Mouse (Mus musculus) erythroblast, embryonic 14.5 days (primary cell): ENCODE data around the gene Efna3. TPM values are rescaled to one million over a fixed set of nuclear protein-coding genes. Genes with fewer than 3 reads are reported as not detected.

ENCODE experiments used
- H3K27me3 ChIP-seq: 2 replicates; pipeline ENCODE4 v1.6.1; 2012; ENCODE audit warnings: inconsistent platforms; ENCODE audit not compliant: control insufficient read depth
- H3K36me3 ChIP-seq: 2 replicates; pipeline ENCODE4 v1.6.1; 2012; ENCODE audit warnings: mild to moderate bottlenecking, inconsistent platforms; ENCODE audit not compliant: control insufficient read depth
- H3K4me1 ChIP-seq: 2 replicates; pipeline ENCODE4 v1.6.1; 2012; ENCODE audit warnings: inconsistent platforms; ENCODE audit not compliant: control insufficient read depth
- H3K4me3 ChIP-seq: replicated peaks from 2 replicates; pipeline ENCODE3; 2012; ENCODE audit warnings: moderate library complexity, mild to moderate bottlenecking, inconsistent platforms
- H3K9me3 ChIP-seq: 2 replicates; pipeline ENCODE4 v1.6.1; 2012; ENCODE audit warnings: low read length, inconsistent platforms, mixed read lengths; ENCODE audit not compliant: control insufficient read depth
- GATA1 ChIP-seq: IDR thresholded peaks from 2 replicates; pipeline ENCODE4 v1.6.1; 2012; ENCODE audit warnings: low read length, inconsistent platforms, mixed read lengths
- TAL1 ChIP-seq: IDR thresholded peaks from 3 replicates; pipeline ENCODE4 v1.6.1; 2012; ENCODE audit warnings: low read length, inconsistent platforms, mixed read lengths
- polyA plus RNA-seq: library from polyadenylated mRNA; stranded (reverse); fragments of >175 nt; gene quantifications from 2 replicates; pipeline ENCODE4 v1.2.3, GENCODE M21; 2012

Gene Efna3
- polyA plus RNA-seq, 1 experiment, result not detected

DNA sequence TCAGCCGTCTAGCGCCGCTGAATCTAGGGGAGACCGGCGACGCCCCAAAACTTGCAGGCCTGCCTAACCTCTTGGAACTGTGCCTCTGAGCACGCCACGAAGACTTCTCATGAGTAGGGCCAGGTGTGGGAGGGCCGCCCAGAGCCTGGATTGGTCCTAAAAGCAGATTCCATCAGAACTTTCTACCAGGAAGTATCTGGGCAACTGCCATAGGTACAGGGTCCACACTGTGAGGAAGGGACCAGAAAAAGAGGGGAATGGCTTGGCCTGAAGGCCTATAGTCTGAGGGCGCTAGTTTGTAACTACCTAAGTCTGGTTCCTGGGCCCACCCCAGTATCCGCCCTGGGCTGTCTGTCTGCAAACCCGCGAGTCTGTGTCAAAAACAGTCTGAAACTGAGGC, 8.8 kb upstream of the Efna3 start:
- Histone ChIP-seq H3K36me3 (no peaks in the 10 kb centered on the region), H3K4me3 (no peak overlapping the region), H3K9me3 (no peaks in the 10 kb centered on the region), H3K4me1 (peaks cover 2% of the 10 kb centered on the region; the same call in 1 of the 2 replicates), H3K27me3 (peaks cover 55% of the 10 kb centered on the region)
- TF ChIP-seq GATA1, result no peak
- TF ChIP-seq TAL1, result no peak

DNA sequence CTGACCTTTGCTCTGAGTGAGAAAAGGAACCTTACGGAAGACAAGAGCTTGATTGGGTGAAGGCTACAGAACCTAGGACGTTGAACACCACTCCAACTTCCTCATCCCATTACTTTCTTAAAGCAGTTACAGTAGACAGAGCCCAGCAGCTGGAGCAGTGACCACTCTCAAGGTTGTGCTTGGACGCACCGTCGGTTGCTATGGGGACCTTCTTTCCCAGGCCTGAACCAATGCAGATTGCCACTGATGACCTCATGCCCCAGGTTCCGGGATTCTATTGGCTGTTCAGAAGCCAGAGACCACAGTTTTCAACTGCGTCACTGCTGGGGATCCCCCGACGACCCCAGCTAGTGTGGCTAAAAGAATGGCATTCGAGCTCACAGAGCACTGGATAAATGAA, 8.2 kb upstream of the Efna3 start:
- Histone ChIP-seq H3K4me1 (peaks cover 3% of the 10 kb centered on the region), H3K36me3 (no peaks in the 10 kb centered on the region), H3K9me3 (no peaks in the 10 kb centered on the region), H3K4me3 (no peak overlapping the region), H3K27me3 (peaks cover 52% of the 10 kb centered on the region)
- TF ChIP-seq TAL1, result no peak
- TF ChIP-seq GATA1, result no peak

DNA sequence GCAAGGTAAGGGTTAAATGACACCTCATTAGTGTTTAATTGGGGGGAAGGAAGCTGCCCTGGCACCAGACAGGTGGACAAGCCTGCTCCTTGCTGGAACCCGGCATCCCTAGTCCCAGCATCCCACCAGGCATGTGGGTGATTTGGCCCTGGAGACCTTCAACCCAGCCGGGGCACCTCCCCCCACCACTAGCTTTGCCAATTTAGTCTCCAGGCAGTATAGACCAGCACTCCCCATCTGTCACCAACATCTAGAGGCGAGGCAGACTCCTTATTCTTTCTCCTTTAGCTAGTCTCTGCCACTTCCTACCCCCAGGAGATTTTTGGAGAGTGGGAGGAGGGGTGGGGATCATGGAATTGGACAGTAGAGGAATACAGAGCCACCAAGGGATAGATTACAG, 7.6 kb upstream of the Efna3 start:
- Histone ChIP-seq H3K27me3 (peaks cover 57% of the 10 kb centered on the region), H3K36me3 (no peaks in the 10 kb centered on the region), H3K4me3 (no peak overlapping the region), H3K9me3 (no peaks in the 10 kb centered on the region), H3K4me1 (peaks cover 5% of the 10 kb centered on the region)
- TF ChIP-seq GATA1, result no peak
- TF ChIP-seq TAL1, result no peak

DNA sequence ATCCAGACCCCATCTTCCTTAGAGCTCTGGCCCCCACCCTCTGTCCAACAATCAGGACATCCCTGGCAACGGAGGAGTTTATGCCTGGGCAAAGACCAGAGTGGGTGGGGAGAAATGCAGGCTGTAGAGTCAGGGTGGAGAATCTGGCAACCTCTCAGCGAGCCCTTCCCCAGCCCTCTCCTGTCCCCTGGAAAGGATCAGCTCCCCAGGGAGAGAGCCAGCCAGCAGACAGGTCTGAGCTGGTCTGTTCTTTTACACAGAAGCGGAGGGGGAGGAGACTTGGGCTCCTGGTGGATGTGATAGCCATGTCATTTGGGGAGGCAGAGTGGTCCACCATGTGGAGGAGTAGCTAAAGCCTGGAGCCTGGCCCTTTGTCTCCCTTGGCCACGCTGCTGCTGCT, 5.9 kb upstream of the Efna3 start:
- Histone ChIP-seq H3K9me3 (no peaks in the 10 kb centered on the region), H3K4me3 (no peak overlapping the region), H3K27me3 (peaks cover 57% of the 10 kb centered on the region), H3K36me3 (no peaks in the 10 kb centered on the region), H3K4me1 (peaks cover 5% of the 10 kb centered on the region)
- no peak for TF ChIP-seq TAL1
- TF ChIP-seq GATA1, result no peak

DNA sequence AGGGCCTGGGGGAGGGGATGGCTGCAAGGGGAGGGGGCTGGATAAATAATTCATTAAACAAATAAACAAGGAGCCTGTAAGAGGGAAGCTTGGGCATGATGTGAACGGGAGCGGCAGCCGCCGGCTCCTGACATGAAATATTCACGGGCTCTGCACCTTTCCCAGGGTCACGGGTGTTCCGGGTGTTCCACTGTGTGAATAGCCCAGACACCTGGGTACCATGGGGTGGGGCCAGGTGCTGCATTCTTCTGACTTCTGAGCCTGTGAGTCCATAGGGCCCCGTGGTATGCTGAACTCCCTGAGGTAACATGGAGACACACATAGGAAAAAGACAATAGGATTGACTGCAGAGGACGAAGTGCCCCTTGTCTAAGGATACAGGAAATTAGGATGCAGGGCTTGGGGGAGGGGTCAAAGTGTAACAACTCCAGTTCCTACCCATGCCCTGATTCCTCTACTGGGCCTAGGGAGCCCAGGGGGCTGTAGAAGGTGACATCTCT, 4.7 kb upstream of the Efna3 start:
- H3K36me3 ChIP-seq, result no peaks in the 10 kb centered on the region
- H3K9me3 ChIP-seq, result no peaks in the 10 kb centered on the region; the same call in 1 of the 2 replicates
- TF ChIP-seq GATA1 (no peak), TAL1 (no peak)
- H3K4me3 ChIP-seq, result no peak overlapping the region
- peaks cover 7% of the 10 kb centered on the region for H3K4me1 ChIP-seq
- peaks cover 69% of the 10 kb centered on the region for H3K27me3 ChIP-seq

DNA sequence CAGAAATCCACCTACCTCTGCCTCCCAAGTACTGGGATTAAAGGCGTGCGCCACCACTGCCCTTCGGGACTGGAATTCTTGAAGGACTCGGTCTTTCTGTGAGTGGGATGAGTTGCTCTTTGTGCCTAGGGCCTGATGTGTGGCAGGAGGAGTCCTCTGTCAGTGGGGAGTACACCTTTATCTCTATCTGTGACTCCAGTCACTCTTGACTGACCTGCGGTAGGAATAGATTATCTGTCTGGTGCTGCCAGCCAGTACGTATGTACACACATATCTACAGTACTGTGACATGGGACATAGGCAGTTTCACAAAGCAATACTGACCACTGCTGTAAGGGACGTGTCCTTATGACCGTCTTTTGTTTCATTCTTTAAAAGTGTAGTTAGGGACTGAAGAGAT, 3.1 kb upstream of the Efna3 start:
- no peak for TF ChIP-seq GATA1
- peaks cover 4% of the 10 kb centered on the region; the same call in 1 of the 2 replicates for H3K9me3 ChIP-seq
- peaks cover 8% of the 10 kb centered on the region for H3K4me1 ChIP-seq
- H3K4me3 ChIP-seq, result no peak overlapping the region
- H3K27me3 ChIP-seq, result peaks cover 75% of the 10 kb centered on the region
- no peaks in the 10 kb centered on the region for H3K36me3 ChIP-seq

DNA sequence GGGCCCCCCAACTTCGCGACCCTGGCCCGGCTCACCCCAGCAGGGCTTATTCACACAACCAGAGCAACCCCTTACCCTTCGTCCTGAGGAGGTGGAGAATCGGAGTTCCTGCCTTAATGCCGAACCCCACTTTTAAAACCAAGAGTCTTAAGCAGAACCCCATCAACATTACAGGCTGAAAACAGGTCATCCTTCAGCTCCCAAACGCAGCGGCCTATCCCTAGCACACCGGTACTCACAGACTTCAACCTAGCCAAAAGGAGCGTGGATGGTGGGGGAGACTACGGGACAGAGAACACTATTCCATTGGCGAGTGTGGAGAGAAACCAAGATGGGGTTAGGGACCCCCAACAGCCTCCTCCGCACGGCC, 649 bp downstream of the Efna3 start:
- TF ChIP-seq GATA1 (no peak), TAL1 (no peak)
- H3K36me3 ChIP-seq, result no peaks in the 10 kb centered on the region
- no peak overlapping the region for H3K4me3 ChIP-seq
- H3K9me3 ChIP-seq, result peaks cover 10% of the 10 kb centered on the region; the same call in 1 of the 2 replicates
- peaks cover 84% of the 10 kb centered on the region for H3K27me3 ChIP-seq
- H3K4me1 ChIP-seq, result peaks cover 10% of the 10 kb centered on the region

DNA sequence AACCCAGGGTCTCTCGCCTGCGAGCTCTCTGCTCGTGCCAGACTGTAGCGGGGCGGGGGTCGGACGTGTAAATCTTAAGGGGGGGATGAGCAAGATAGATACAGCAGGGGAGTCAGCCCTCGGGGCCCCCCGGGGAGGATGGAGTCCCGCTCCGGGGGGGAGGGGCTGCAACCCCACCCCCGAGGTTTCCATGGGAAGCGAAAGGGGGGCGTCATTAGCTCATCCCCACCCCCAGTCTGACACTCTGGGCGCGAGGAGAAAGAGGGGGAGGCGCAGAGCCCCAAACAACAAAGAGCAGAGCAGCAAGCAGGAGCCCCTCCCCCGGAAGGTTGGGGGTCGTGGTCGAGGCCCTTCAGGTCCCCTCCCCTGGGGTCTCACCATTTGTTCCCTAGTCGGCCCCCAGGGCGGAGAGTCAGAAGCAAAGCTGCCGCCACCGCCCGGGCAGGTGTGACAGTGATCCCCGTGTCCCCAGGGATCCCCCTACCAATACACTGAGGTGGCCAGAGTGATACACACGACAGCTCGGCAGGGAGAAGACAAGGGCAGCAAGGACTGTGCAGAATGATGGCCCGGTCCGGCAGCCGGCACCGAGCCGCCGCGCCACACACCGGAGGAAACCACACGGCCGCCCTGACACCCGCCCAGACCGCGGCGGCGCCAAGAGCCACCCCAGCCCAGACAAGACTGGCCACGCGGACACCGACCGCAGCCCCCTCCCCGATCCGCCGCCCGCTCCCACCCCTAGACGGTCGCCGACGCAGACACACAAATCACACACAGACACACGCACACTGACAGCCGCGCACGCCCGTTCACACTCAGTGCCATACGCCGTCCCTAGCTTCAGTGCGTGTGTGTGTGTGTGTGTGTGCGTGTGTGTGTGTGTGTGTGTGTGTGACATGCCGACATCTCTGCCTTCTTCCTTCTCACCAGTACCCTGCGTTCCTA, 1.3 kb downstream of the Efna3 start:
- Histone ChIP-seq H3K27me3 (peaks cover 88% of the 10 kb centered on the region), H3K36me3 (no peaks in the 10 kb centered on the region), H3K9me3 (peaks cover 10% of the 10 kb centered on the region; the same call in 1 of the 2 replicates), H3K4me1 (peaks cover 10% of the 10 kb centered on the region), H3K4me3 (no peak overlapping the region)
- no peak for TF ChIP-seq TAL1
- no peak for TF ChIP-seq GATA1

DNA sequence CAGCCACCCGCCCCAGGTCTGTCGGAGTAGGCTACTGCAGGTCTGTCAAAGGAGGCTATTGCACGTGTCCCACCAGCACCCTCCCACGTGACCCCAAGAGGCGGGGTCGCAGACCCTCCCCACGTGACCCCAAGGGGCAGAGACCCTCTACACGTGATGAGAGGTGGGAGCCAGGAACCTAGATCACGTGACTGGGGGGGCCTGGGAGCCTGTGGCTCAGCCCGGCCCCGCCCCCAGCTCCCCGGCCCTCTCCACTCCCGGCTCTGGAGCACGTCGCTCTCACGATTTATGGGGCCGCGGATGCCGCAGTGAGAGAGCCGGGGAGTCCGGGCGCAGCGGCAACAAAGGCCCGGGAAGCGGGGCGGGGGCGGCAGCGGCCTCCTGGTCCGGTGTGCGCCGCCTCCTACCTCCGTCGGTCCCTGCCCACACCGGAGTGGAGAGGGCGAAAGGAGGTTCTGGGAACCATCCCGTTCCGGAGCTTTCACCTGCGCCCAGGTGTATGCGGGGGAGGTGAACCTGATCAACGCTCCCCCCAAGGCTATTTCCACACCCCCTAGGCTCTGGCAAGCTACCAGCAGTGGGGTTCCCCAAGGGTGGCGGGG, 2.1 kb downstream of the Efna3 start:
- Histone ChIP-seq H3K4me3 (no peak overlapping the region), H3K4me1 (peaks cover 9% of the 10 kb centered on the region), H3K36me3 (no peaks in the 10 kb centered on the region), H3K27me3 (peaks cover 90% of the 10 kb centered on the region), H3K9me3 (peaks cover 10% of the 10 kb centered on the region; the same call in 1 of the 2 replicates)
- TF ChIP-seq TAL1, result no peak
- no peak for TF ChIP-seq GATA1
